ENCODE assay signal across 26 mouse cellular contexts in the genomic region with DNA sequence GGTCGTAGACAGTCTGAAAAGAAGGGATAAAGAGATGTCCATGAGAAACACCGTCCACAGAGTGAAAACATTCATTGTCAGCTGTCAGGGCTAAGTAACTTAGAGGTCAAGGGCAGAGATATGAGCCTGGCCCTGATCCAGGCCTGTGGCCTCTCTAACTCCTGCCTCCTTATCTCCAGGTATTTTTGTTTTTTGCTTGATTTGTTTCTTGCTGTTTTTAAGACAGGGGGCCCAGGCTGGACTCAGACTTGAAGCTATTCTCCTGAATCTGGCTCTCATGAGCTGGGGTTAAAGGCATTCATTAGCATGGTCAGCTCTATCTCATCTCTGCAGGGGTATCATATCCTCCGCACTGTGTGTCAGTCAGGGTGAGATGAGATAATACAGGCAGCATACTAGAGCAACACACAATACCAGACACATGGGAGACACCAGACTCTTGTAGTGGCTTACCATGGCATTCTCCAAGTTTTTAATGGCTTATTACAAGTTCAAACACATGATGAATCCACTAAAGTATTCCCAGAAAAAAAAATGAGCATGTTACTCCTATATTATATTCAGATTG.
A peak's percentile ranks its signal among the peaks of the same experiment; 100 is the strongest.
DNase-seq lines count a peak whose midpoint lies in the region; ATAC-seq and TF ChIP-seq lines count a peak whose summit lies in the region.
"Had no signal": no experiment of that assay in that cellular context is flagged by ENCODE, and none has a peak within 500 bp of the region (broad histone marks: within the 10 kb centered on the region; RNA-seq: fewer than 3 reads in every experiment).

No protein-coding gene starts in this region.

- no peak overlapping the region for H3K4me3 ChIP-seq in heart, postnatal 0 days (ENCODE audit: low read depth, low read length)
- H3K4me3 ChIP-seq in liver, embryonic 13.5 days (replicated peaks), result no peak overlapping the region
- no peak overlapping the region for H3K4me3 ChIP-seq in hindbrain, embryonic 12.5 days
- H3K4me3 ChIP-seq: embryonic facial prominence, embryonic 12.5 days; hindbrain, embryonic 13.5 days; left cerebral cortex, adult 2 months; limb, embryonic 13.5 days; neural tube, embryonic 15.5 days had no signal

- H3K36me3 ChIP-seq in heart, postnatal 0 days (replicated peaks; ENCODE audit: control insufficient read depth, insufficient read depth, low read length), result no peaks in the 10 kb centered on the region
- no peaks in the 10 kb centered on the region for H3K36me3 ChIP-seq in liver, embryonic 13.5 days
- H3K36me3 ChIP-seq in hindbrain, embryonic 12.5 days, result no peaks in the 10 kb centered on the region
- H3K36me3 ChIP-seq: embryonic facial prominence, embryonic 12.5 days; hindbrain, embryonic 13.5 days; limb, embryonic 13.5 days; neural tube, embryonic 15.5 days had no signal

- peak; percentile 79 for DNase-seq in heart, adult 11 months
- no peak for DNase-seq in heart, postnatal 14 days
- peak; percentile 16 for DNase-seq in heart, postnatal 0 days (ENCODE audit: low spot score)
- DNase-seq in heart, postnatal 4 days, result no peak
- peak; percentile 33 for DNase-seq in adrenal gland, postnatal 25 days
- no peak for DNase-seq in liver, embryonic 13.5 days
- no peak for DNase-seq in cerebellum, adult 9-10 months
- DNase-seq: cerebellum, adult 9-11 months; embryo, embryonic 11 days; gastrocnemius, postnatal 14 days; kidney, adult 11 months; kidney, postnatal 25 days; lung, adult 18-20 months; lung, postnatal 4 days; midbrain, embryonic 14.5 days; retina, postnatal 1 day; right cerebral cortex, postnatal 14 days had no signal

- WGBS in heart, postnatal 0 days, result 16% methylated on average over 3 of the region's 3 CpGs
- 33% methylated on average over 3 of the region's 3 CpGs for WGBS in liver, embryonic 13.5 days (ENCODE audit: insufficient replicate concordance)
- 80% methylated on average over 3 of the region's 3 CpGs for WGBS in hindbrain, embryonic 12.5 days

- no peak overlapping the region for H3K4me2 ChIP-seq in heart, postnatal 0 days (ENCODE audit: low read depth, low read length)
- H3K4me2 ChIP-seq in liver, embryonic 13.5 days, result no peak overlapping the region
- no peak overlapping the region for H3K4me2 ChIP-seq in hindbrain, embryonic 12.5 days (replicated peaks)
- H3K4me2 ChIP-seq: embryonic facial prominence, embryonic 12.5 days; hindbrain, embryonic 13.5 days; limb, embryonic 13.5 days; neural tube, embryonic 15.5 days had no signal

- no peak for ATAC-seq in heart, postnatal 0 days (ENCODE audit: insufficient read depth, low read depth)
- peak; percentile 68 for ATAC-seq in liver, embryonic 13.5 days (ENCODE audit: low read depth)
- no peak for ATAC-seq in hindbrain, embryonic 12.5 days (ENCODE audit: low FRiP score)
- ATAC-seq: CD4-positive, CD25-positive, alpha-beta regulatory T cell, adult 4 months; forebrain, embryonic 14.5 days; lung, postnatal 0 days had no signal

- H3K9ac ChIP-seq in heart, postnatal 0 days (replicated peaks; ENCODE audit: low read depth, low read length), result no peak overlapping the region
- no peak overlapping the region for H3K9ac ChIP-seq in liver, embryonic 13.5 days
- no peak overlapping the region for H3K9ac ChIP-seq in hindbrain, embryonic 12.5 days
- H3K9ac ChIP-seq: embryonic facial prominence, embryonic 12.5 days; hindbrain, embryonic 13.5 days; limb, embryonic 13.5 days; neural tube, embryonic 15.5 days had no signal

- intact Hi-C loops in heart, postnatal 14 days (cut with DNase I), result no loop called here

- peaks cover 5% of the 10 kb centered on the region for H3K4me1 ChIP-seq in heart, postnatal 0 days (ENCODE audit: control insufficient read depth, insufficient read depth)
- H3K4me1 ChIP-seq in liver, embryonic 13.5 days (replicated peaks), result no peaks in the 10 kb centered on the region
- H3K4me1 ChIP-seq in hindbrain, embryonic 12.5 days, result no peaks in the 10 kb centered on the region
- H3K4me1 ChIP-seq: embryonic facial prominence, embryonic 12.5 days; hindbrain, embryonic 13.5 days; limb, embryonic 13.5 days; neural tube, embryonic 15.5 days had no signal

- H3K27me3 ChIP-seq in heart, postnatal 0 days (ENCODE audit: control insufficient read depth, insufficient read depth, low read length), result no peaks in the 10 kb centered on the region
- no peaks in the 10 kb centered on the region for H3K27me3 ChIP-seq in liver, embryonic 13.5 days
- no peaks in the 10 kb centered on the region for H3K27me3 ChIP-seq in hindbrain, embryonic 12.5 days
- H3K27me3 ChIP-seq: embryonic facial prominence, embryonic 12.5 days; hindbrain, embryonic 13.5 days; limb, embryonic 13.5 days; neural tube, embryonic 15.5 days had no signal

- TF ChIP-seq CTCF in heart, postnatal 0 days (IDR thresholded peaks at IDR 0.05; ENCODE audit: low read depth), result no peak

- no peak overlapping the region for H3K27ac ChIP-seq in heart, postnatal 0 days (ENCODE audit: low read depth)
- H3K27ac ChIP-seq in liver, embryonic 13.5 days, result no peak overlapping the region
- no peak overlapping the region for H3K27ac ChIP-seq in hindbrain, embryonic 12.5 days
- H3K27ac ChIP-seq: embryonic facial prominence, embryonic 12.5 days; hindbrain, embryonic 13.5 days; left cerebral cortex, adult 2 months; limb, embryonic 13.5 days; neural tube, embryonic 15.5 days had no signal

- no peaks in the 10 kb centered on the region for H3K9me3 ChIP-seq in heart, postnatal 0 days (replicated peaks; ENCODE audit: control insufficient read depth, low read length)
- no peaks in the 10 kb centered on the region for H3K9me3 ChIP-seq in liver, embryonic 13.5 days (replicated peaks)
- H3K9me3 ChIP-seq in hindbrain, embryonic 12.5 days (replicated peaks), result no peaks in the 10 kb centered on the region
- H3K9me3 ChIP-seq: embryonic facial prominence, embryonic 12.5 days; hindbrain, embryonic 13.5 days; limb, embryonic 13.5 days; neural tube, embryonic 15.5 days had no signal

- TF ChIP-seq EP300 in heart, postnatal 0 days (IDR thresholded peaks at IDR 0.05; ENCODE audit: low read depth), result no peak

Comparison
In these comparisons a context has a peak if more than half of its experiments do, and no peak if none do; other contexts are left out.
1. DNase-seq: peak in heart, adult 11 months (single experiment), heart, postnatal 0 days (single experiment) and adrenal gland, postnatal 25 days (single experiment); none in heart, postnatal 14 days (0 of 2), heart, postnatal 4 days (single experiment), liver, embryonic 13.5 days (single experiment) and cerebellum, adult 9-10 months (single experiment).